Mouse (Mus musculus) neural tube, embryonic 15.5 days (tissue): ENCODE results near the gene Irf5. TPM values are rescaled to one million over a fixed set of nuclear protein-coding genes. Genes with fewer than 3 reads are reported as not detected.

Experiments used
- ATAC-seq: fragments of 200-750 bp; cut with Nextera tagmentation; 2 replicates; pipeline ENCODE4 v1.8.0; 2017; ENCODE audit warnings: mild to moderate bottlenecking, moderate TSS enrichment, moderate library complexity; ENCODE audit not compliant: low FRiP score
- H3K27ac ChIP-seq: fragments of 300-500 bp; sonication (generic); replicated peaks from 2 replicates; pipeline ENCODE4 v1.5.1; 2015; ENCODE audit warnings: mild to moderate bottlenecking, inconsistent platforms
- H3K27me3 ChIP-seq: fragments of 300-500 bp; sonication (generic); replicated peaks from 2 replicates; pipeline ENCODE4 v1.6.1; 2015; ENCODE audit warnings: inconsistent platforms
- H3K36me3 ChIP-seq: fragments of 300-500 bp; sonication (generic); 2 replicates; pipeline ENCODE4 v1.6.1; 2015; ENCODE audit warnings: inconsistent platforms
- H3K4me1 ChIP-seq: fragments of 300-500 bp; sonication (generic); 2 replicates; pipeline ENCODE4 v1.6.1; 2015; ENCODE audit warnings: inconsistent platforms
- H3K4me2 ChIP-seq: fragments of 300-500 bp; sonication (generic); 2 replicates; pipeline ENCODE4 v1.6.1; 2015; ENCODE audit warnings: inconsistent platforms, mild to moderate bottlenecking, moderate library complexity
- H3K4me3 ChIP-seq: fragments of 300-500 bp; sonication (generic); replicated peaks from 2 replicates; pipeline ENCODE4 v1.5.1; 2015; ENCODE audit warnings: mild to moderate bottlenecking, inconsistent platforms
- H3K9ac ChIP-seq: fragments of 300-500 bp; sonication (generic); replicated peaks from 2 replicates; pipeline ENCODE4 v1.6.1; 2015; ENCODE audit warnings: mild to moderate bottlenecking, inconsistent platforms
- H3K9me3 ChIP-seq: fragments of 300-500 bp; sonication (generic); replicated peaks from 2 replicates; pipeline ENCODE4 v1.6.1; 2016; ENCODE audit warnings: inconsistent platforms
- WGBS: fragments of 180-500 bp; shearing (Covaris S2); methylation state at CpG from one replicate; pipeline ENCODE4 v1.1.7; 2015; ENCODE audit warnings: mixed read lengths; 5-methylcytosine and 5-hydroxymethylcytosine counted together
- polyA plus RNA-seq: library from polyadenylated mRNA; unstranded; fragments of >200 nt; fragmentation: Nextera tagmentation; extraction: Ambion mirVana; gene quantifications from 2 replicates; pipeline ENCODE4 v1.2.1, GENCODE M21; 2015

Irf5 gene
- polyA plus RNA-seq = 2.7 and 4.9 TPM in 2 replicates

DNA sequence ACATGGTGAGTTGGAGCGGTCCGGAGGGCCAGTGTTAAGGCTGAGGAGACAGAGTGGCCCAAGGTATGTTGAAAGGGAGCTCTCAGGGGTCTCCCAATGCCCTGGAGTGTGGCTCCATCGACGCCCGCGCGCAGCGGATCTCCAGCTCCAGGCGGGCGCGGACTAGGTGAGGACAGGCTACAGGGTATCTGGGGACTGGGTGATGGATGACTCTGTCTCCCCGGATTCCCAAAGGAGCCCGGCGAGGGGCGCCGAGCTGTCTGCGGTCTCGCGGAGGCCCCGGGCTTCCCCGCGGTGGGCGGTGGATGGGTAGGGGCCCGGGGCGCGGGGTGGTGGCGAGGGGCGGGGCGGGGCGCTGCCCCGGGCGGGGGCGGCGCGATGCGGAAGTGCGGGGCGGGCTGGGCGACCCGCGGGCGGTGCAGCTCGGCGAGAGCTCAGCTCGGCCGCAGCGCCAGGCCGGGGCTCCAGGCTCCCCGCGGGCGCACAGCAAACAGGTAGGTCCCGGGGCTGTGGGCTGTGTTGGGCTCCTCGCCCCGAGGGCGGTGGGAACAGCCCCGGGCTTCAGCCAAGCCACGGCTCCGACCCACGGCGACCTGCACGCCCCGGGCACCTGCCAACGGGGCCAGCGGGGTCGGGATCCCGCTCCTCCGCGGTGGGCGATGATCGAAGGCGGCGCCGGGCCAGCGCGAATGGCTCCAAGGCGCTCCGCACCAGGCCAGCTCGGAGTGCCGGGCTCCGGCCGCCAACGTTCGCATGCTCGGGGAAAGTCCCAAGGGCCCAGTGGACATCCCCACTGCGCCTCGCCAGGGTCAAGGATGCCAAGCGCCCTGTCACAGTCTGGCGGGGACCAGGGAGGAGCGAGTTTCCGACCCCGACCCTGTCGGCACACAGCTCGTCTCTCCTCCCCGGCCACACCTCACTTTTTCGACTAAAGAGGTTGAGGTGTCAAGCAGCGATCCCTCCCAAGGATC, at the start of gene Irf5:
Gene Irf5, plus strand, starts transcription at position 345 of the 971 bp plus-strand sequence.
- Histone ChIP-seq H3K27me3 (peaks cover 58% of the 10 kb centered on the region), H3K4me3 (peak within 1 kb of the TSS; percentile 45), H3K36me3 (no peaks in the 10 kb centered on the region), H3K27ac (no peak within 1 kb of the TSS), H3K4me1 (peaks cover 24% of the 10 kb centered on the region), H3K9ac (peak within 1 kb of the TSS; percentile 42), H3K9me3 (no peaks in the 10 kb centered on the region), H3K4me2 (peak within 1 kb of the TSS; percentile 92)
- WGBS = under 1% methylated on average over 84 of the region's 96 CpGs
- peak; percentile 55 for ATAC-seq

DNA sequence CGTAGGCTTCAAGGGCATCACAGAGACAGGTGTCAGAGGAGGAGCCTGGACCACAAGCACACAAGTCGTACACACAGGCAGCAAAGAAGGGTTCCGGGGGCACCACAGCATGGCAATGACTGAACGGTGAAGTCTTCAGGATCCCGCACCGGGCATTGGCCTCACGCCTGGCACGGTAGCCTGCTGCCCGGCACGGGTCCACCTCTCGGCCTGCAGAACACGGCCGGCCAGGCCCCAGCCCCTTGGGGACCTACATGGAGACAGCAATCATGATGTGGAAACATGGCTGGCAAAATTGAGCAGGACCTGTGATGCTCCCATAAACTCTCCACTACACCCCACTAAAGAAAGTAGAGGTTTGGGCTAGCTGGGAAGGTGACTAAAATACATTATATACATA, 43.7 kb upstream of the Irf5 start:
- H3K4me1 ChIP-seq = peaks cover 6% of the 10 kb centered on the region
- ATAC-seq = no peak
- H3K9me3 ChIP-seq = no peaks in the 10 kb centered on the region
- 94% methylated on average over 13 of the region's 13 CpGs for WGBS
- peaks cover 11% of the 10 kb centered on the region for H3K27me3 ChIP-seq
- H3K9ac ChIP-seq = no peak overlapping the region
- H3K4me3 ChIP-seq = no peak overlapping the region
- no peak overlapping the region for H3K4me2 ChIP-seq
- no peaks in the 10 kb centered on the region for H3K36me3 ChIP-seq
- no peak overlapping the region for H3K27ac ChIP-seq

DNA sequence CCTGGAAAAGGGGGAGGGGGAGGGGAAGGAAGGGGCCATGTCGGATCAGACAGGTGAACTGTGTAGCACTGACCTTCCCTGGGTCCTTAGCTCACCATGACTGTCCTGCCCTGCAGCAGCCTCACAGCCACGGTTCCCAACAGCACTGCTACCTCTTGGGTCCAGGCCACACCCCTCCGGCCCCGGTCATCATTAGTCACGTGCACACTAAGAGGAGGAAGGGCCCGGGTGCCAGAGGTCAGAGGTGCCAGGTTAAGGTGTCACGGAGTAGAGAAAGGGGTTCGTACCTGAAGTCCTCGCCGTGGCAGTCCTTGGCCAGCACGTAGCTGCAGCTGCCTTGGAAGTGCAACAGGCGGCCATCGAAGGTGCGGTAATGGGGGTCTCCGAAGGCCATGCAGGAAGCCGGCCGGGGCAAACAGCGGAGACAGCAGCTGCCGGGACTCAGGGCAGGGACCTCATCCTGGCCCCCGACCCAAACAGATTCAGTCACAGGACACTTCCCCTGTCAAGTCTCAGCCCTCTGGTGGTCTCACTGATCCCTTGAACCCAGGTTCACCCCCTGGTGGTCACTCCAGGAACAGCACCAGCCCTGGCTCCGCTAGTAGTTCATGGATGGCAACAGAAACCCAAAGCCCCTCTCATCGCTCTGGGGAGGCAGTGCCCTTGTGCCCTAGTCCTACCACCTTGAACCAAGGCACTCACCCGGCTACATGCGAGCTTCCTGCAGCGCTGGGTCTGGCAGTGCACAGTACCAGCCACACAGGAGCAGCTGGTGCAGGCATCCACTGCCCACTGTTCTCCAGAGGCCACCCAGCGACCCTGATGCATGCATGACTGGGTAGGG, 41.5 kb upstream of the Irf5 start:
- no peaks in the 10 kb centered on the region for H3K9me3 ChIP-seq
- 7% methylated on average over 26 of the region's 26 CpGs for WGBS
- peak; percentile 36 for ATAC-seq
- peak overlapping the region; percentile 29 for H3K4me3 ChIP-seq
- H3K36me3 ChIP-seq = no peaks in the 10 kb centered on the region
- H3K4me1 ChIP-seq = peaks cover 6% of the 10 kb centered on the region
- H3K27me3 ChIP-seq = peaks cover 11% of the 10 kb centered on the region
- H3K9ac ChIP-seq = peak overlapping the region; percentile 41; the same call in 1 of the 2 replicates
- no peak overlapping the region for H3K27ac ChIP-seq
- H3K4me2 ChIP-seq = peak overlapping the region; percentile 62

DNA sequence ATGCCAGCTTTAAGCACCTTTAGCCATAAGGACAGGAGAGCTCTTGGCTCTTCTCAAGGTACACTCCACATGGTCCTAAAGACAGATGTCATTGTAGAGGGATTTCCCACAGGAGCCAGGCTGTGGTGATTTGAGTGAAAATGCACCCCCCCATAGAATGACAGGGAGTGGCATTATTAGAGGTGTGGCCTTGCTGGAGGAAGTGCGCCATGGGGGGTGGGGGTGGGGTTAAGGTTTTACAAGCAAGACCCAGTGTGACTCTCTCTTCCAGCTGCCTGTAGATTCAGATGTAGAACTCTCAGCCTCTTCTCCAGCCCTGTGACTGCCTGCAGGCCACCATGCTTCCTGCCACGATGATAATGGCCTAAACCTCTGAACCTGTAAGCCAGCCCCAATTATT, 40.5 kb upstream of the Irf5 start:
- H3K27me3 ChIP-seq = peaks cover 11% of the 10 kb centered on the region
- H3K27ac ChIP-seq = no peak overlapping the region
- peaks cover 6% of the 10 kb centered on the region for H3K4me1 ChIP-seq
- H3K9ac ChIP-seq = no peak overlapping the region
- no peaks in the 10 kb centered on the region for H3K9me3 ChIP-seq
- H3K36me3 ChIP-seq = no peaks in the 10 kb centered on the region
- no peak for ATAC-seq
- 48% methylated on average over 2 of the region's 2 CpGs for WGBS
- no peak overlapping the region for H3K4me3 ChIP-seq
- H3K4me2 ChIP-seq = no peak overlapping the region

DNA sequence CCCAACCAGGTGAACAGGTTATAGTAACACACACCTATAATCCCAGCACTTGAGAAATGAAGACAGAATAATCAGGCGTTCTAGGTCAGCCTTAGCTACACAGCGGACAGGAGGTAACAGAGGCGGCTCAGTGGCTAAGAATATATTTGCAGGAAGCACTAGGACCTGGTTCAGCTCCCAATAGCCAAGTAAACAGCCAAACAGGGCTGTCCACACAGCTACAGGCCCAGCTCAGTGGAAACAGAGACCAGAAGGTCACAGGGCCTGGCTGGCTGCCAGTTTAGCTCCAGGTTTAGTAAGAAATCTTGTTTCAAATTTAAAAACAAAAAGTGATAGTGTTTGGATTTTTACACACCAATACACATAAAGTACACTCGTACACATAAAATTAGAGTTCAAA, 32.3 kb upstream of the Irf5 start:
- no peaks in the 10 kb centered on the region for H3K36me3 ChIP-seq
- no peak overlapping the region for H3K27ac ChIP-seq
- H3K9me3 ChIP-seq = no peaks in the 10 kb centered on the region
- WGBS = 82% methylated on average over 4 of the region's 4 CpGs
- H3K27me3 ChIP-seq = peaks cover 33% of the 10 kb centered on the region
- ATAC-seq = no peak
- no peak overlapping the region for H3K4me3 ChIP-seq
- H3K4me1 ChIP-seq = no peaks in the 10 kb centered on the region
- no peak overlapping the region for H3K9ac ChIP-seq
- H3K4me2 ChIP-seq = no peak overlapping the region

DNA sequence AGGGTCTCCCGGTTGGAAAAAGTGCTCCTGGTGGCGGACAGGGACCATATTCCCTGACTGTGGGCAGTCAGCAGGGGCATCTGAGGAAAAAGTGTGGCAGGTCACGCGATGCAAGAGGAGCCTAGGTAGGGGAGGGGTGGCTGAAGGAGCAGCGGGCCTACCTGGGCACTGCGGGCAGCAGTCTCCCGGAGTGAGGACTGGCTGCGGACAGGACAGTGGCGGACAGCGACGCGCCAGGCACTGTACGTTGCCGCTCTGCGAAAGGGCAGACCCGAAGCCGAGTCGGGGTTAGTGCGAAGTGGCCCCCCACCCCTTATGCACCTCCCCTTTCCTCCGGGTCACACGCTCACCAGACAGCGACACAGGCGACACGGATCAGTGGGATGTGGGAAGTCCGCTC, 30.2 kb upstream of the Irf5 start:
- WGBS = 16% methylated on average over 25 of the region's 25 CpGs
- H3K9ac ChIP-seq = no peak overlapping the region
- H3K4me1 ChIP-seq = no peaks in the 10 kb centered on the region
- no peak overlapping the region for H3K4me3 ChIP-seq
- ATAC-seq = no peak
- H3K36me3 ChIP-seq = no peaks in the 10 kb centered on the region
- H3K27ac ChIP-seq = no peak overlapping the region
- H3K4me2 ChIP-seq = no peak overlapping the region
- H3K27me3 ChIP-seq = peaks cover 33% of the 10 kb centered on the region
- H3K9me3 ChIP-seq = no peaks in the 10 kb centered on the region

DNA sequence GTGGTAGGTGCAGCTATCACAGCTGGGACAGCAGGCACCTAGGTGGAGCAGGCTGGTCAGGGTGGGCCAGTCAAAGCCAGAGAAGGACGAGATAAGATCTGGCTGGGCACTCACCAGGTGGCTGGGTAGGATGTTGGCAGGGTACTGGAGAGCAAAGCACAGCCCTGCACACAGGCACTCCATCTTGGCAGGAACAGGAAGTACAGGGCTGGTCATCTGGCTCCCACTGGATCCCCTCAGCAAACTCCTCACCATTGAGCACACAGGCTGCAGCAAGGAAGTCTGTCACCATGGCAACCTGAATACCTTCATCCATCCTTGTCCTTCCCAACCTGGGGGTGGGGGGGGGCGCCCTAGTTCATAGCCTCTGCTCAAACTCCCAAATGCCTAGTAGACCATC, 28.6 kb upstream of the Irf5 start:
- H3K36me3 ChIP-seq = no peaks in the 10 kb centered on the region
- peaks cover 33% of the 10 kb centered on the region for H3K27me3 ChIP-seq
- H3K9ac ChIP-seq = no peak overlapping the region
- no peak overlapping the region for H3K4me2 ChIP-seq
- H3K9me3 ChIP-seq = no peaks in the 10 kb centered on the region
- no peaks in the 10 kb centered on the region for H3K4me1 ChIP-seq
- no peak for ATAC-seq
- whole genome bisulfite sequencing = 37% methylated on average over 2 of the region's 2 CpGs
- H3K27ac ChIP-seq = no peak overlapping the region
- H3K4me3 ChIP-seq = no peak overlapping the region

DNA sequence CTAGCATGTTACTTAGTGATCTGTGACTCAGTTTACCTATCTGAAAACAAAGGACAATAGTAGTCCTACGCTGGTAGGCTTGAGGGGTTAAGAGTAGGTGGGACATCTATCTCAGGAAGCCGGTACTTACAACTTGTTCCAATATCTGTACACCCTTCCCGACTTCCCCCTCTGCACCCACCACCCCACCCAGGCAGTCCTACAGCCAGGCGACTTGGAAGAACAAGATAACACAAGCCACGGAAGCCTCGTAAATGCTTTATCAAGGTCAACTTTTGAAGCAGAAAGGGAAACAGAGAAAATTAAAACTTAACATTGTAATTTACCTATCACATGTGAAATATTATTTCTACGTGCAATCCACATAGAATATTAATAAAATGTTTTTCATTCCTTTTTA, 26.2 kb upstream of the Irf5 start:
- 96% methylated on average over 7 of the region's 7 CpGs for WGBS
- Histone ChIP-seq H3K4me3 (no peak overlapping the region), H3K36me3 (no peaks in the 10 kb centered on the region), H3K27me3 (peaks cover 30% of the 10 kb centered on the region), H3K9me3 (no peaks in the 10 kb centered on the region), H3K9ac (no peak overlapping the region), H3K4me1 (no peaks in the 10 kb centered on the region), H3K4me2 (no peak overlapping the region), H3K27ac (no peak overlapping the region)
- ATAC-seq = no peak

DNA sequence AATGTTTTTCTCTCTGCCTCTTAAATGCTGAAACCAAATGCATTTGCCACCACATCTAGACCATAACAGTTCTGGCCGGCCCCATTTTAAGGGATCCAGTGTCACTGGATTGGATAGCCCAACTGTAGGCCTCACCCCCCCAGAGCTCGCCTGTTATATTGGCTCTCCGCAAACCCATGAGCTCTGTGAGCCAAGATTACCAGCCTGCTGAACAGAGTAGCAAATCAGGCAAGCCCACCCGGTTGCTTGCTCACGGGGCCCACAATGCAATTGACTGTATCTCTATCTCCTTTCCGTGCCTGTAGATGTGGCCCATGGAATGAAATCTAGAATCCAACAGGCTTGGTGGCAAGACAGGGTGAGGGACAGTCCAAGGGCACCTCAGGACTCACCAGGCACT, 25.6 kb upstream of the Irf5 start:
- H3K4me1 ChIP-seq = no peaks in the 10 kb centered on the region
- H3K27ac ChIP-seq = no peak overlapping the region
- H3K4me3 ChIP-seq = no peak overlapping the region
- 94% methylated on average over 6 of the region's 6 CpGs for WGBS
- H3K4me2 ChIP-seq = no peak overlapping the region
- H3K36me3 ChIP-seq = no peaks in the 10 kb centered on the region
- H3K27me3 ChIP-seq = peaks cover 31% of the 10 kb centered on the region
- no peak overlapping the region for H3K9ac ChIP-seq
- no peak for ATAC-seq
- H3K9me3 ChIP-seq = no peaks in the 10 kb centered on the region

DNA sequence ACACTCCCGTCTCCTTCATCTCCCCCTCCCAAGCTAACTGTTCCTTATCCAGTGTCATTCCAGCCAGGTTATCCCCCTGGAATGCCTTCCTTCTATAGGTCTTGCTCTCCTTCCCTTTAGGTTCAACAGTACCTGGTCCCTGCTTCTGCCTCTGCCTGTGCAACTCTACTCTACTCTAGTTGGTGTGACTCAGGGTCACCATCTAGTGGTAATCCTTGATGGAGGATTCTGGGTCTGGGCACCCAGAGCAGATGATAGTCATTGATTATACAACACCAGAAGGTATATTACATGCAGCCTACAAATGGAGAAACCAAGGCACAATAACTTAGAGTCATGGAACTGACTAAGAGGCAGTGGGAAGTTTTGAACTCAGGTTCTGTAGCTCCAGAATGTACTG, 24.8 kb upstream of the Irf5 start:
- Histone ChIP-seq H3K4me3 (no peak overlapping the region), H3K9me3 (no peaks in the 10 kb centered on the region), H3K4me1 (peaks cover 6% of the 10 kb centered on the region; the same call in 1 of the 2 replicates), H3K27me3 (peaks cover 31% of the 10 kb centered on the region), H3K36me3 (no peaks in the 10 kb centered on the region), H3K9ac (no peak overlapping the region), H3K4me2 (no peak overlapping the region), H3K27ac (no peak overlapping the region)
- 89% methylated on average over 1 of the region's 1 CpGs for WGBS
- ATAC-seq = no peak

DNA sequence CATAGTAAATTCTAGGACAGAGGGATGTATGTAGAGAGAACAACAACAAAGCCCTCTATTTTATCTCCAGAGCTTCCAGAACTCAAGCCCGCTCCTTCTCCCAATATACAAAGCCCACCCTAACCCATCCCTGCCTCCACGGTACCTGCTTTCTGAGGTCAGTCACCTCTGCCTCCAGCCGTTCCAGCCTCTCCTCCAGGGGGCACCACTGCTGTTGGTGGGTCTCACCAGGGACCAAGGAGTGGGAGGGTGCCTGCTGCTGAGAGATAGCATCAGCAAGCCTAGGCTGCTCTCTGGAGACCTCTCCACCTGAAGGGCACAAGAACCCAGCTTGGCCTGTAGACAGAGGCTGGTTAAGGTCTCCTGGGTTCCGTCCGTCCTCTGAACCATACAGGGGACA, 20.9 kb upstream of the Irf5 start:
- H3K4me3 ChIP-seq = no peak overlapping the region
- WGBS = 85% methylated on average over 5 of the region's 5 CpGs
- H3K27ac ChIP-seq = no peak overlapping the region
- H3K36me3 ChIP-seq = no peaks in the 10 kb centered on the region
- no peak for ATAC-seq
- H3K9ac ChIP-seq = no peak overlapping the region
- no peak overlapping the region for H3K4me2 ChIP-seq
- peaks cover 19% of the 10 kb centered on the region; the same call in 1 of the 2 replicates for H3K4me1 ChIP-seq
- peaks cover 37% of the 10 kb centered on the region for H3K27me3 ChIP-seq
- no peaks in the 10 kb centered on the region for H3K9me3 ChIP-seq
